Mouse (Mus musculus) adrenal gland, postnatal 14 days (tissue): Measurements from ENCODE around the gene Pom121. TPM values are rescaled to one million over a fixed set of nuclear protein-coding genes. Genes with fewer than 3 reads are reported as not detected.
"Not testable (repeated sequence)": the region's sequence is repeated elsewhere in the genome, so short reads cannot be mapped to it uniquely, and the experiment has no call there.

ENCODE experiments used
- DNase-seq: peaks from one replicate; pipeline ENCODE4 v3.0.0; 2021; ENCODE audit warnings: mixed read lengths
- microRNA-seq, 2 experiments: library from miRNA; unstranded; fragments of <30 nt; microRNA quantifications; one replicate each; pipeline ENCODE4 v1.2.0; 2021
- total RNA-seq: library from RNA; stranded (reverse); gene quantifications from 2 replicates; pipeline ENCODE4 v1.2.3, GENCODE M21; 2021

Pom121 gene
- total RNA-seq, 1 experiment from 2014 or later: 26.0 TPM

DNA sequence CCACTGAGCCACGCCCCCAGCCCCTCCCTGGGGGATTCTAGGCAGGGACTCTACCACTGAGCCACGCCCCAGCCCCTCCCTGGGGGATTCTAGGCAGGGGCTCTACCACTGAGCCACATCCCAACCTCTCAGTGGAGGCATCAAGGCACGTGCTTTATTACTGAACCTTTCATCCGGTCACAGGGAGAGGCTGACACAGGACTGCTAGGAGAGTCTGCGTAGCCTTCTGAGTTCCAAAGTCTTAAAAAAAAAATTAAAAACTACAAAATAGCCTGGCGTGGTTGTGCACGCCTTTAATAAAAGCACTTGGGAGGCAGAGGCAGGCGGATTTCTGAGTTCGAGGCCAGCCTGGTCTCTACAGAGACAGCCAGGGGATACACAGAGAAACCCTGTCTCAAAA, 25.1 kb downstream of the Pom121 start:
- DNase-seq: not testable (repeated sequence)

- peak; percentile 53 for DNase-seq
These were observed 26.0 kb downstream of the Pom121 start for GRCm38 (mm10) chr5:135368312-135368711.

DNA sequence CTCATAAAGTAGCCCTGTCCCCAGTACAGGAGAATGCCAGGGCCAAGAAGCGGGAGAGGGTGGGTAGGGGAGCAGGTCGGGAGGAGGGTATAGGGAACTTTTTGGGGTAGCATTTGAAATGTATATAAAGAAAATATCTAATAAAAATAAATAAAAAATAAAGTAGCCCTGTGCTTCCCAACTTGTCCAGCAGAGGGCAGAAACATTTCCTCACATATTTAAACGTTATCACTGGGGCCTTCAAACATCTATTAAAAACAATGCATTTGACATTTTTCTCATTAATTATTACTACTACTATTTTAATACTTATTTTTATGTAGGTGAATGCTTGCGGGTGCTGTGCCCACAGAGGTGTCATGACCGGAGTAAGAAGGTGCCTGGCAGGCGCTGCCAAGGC, 26.5 kb downstream of the Pom121 start:
- DNase-seq: no peak

GRCm38 (mm10) chr5:135363540-135363939, 30.8 kb downstream of the Pom121 start:
- DNase-seq: peak; percentile 51

- no peak for DNase-seq
These were observed 31.8 kb downstream of the Pom121 start for GRCm38 (mm10) chr5:135362572-135362971.

- peak; percentile 56 for DNase-seq
These were observed 34.6 kb downstream of the Pom121 start for GRCm38 (mm10) chr5:135359772-135360171.

DNA sequence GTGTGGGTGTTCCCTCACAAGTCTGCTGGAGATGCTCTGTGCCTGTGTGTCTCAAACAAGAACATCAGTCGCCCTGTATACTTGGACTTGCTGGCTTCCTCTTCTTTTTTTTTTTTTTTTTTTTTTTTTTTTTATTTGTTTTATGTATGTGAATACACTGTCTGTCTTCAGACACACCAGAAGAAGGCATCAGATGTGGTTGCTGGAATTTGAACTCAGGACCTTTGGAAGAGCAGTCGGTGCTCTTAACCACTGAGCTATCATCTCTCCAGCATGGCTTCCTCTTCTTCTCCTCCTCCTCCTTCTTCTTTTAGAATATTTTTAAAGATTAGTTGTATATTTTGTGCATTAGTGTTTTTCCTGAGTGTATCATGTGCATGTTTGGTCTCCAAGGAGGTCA, 36.8 kb downstream of the Pom121 start:
- DNase-seq: no peak

GRCm38 (mm10) chr5:135356090-135356489, 38.3 kb downstream of the Pom121 start:
- DNase-seq: no peak

DNA sequence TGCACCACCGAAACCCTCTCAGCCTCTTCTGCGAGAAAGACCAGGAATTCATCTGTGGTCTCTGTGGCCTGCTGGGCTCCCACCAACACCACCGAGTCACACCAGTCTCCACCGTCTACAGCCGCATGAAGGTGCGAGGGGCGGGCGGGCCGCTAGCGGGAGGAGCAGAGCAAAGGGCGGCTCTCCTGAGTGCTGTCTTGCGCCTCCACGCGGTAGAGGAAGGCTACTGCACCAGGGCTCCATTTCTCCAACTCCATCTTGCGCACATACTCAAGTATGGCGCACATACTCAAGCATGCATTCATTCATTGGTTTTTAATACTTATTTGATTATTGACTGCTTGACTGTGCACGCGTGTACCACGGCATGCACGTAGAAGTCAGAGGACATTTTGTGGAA, 40.8 kb downstream of the Pom121 start:
- peak; percentile 47 for DNase-seq

DNA sequence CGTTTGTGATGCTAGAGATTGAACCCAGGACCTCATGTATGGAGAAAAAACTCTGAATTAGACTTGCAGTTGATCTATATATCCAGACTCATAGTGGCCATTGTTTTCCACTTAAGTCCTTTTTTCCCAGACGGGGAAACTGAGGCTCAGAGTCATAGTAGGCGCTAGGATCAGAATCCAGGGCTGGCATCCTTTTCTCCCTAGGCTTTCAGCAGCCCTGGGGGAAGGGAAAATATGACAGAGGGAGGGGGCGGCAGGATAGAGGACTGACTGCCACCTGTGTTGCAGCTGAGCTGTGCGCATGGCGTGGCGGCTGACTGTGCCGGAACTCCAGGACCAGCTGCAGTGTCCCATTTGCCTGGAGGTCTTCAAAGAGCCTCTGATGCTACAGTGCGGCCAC, 41.4 kb downstream of the Pom121 start, which contains the start of gene Trim50:
Trim50 (plus strand) TSS at position 301 of the 400 bp plus-strand sequence.
- no peak for DNase-seq

DNA sequence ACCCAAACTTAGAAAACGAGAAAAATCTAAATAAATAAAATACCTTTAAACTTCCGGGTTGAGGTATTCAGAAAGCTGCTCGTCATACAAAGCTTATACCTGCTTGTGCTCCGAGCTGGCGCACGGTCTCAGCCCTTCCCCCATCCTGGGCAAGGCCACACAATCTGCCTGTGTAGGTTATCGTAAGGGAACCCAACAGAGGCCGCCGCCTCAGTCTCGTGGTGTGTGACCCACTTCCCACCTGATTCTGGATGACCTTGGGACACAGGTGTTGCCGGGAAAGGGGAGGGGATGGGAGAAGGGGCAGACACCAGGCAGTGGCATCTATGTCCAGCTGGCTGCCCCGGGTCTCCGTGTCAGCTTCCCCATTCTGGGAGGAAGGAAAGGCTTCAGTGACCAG, 42.7 kb downstream of the Pom121 start:
- no peak for DNase-seq

DNA sequence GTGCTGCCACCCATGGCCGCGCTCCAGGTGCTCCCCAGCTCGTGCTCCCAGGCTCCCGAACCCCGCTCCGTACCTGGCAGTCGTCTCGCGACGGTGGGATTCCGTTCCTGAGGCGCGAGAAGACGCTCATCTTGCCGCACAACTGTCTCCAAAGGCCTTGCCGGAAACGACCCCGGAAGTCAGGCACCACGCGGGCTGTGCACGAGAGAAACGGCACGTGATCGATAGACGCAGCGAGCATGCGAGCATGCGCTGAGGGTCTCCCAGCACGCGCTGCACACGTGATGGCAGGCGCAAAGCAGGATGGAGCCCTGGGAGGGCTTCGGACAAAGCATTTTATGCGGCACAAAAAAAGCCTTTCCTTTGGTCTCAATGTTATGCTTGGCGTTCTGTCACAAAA, 44.5 kb downstream of the Pom121 start, which contains the start of gene Fkbp6:
Fkbp6 (minus strand) TSS at position 183 of the 400 bp plus-strand sequence.
- DNase-seq: no peak

- DNase-seq: no peak
These were observed 46.8 kb downstream of the Pom121 start for GRCm38 (mm10) chr5:135347511-135348011.

GRCm38 (mm10) chr5:135346430-135346829, 47.9 kb downstream of the Pom121 start:
- DNase-seq: no peak

GRCm38 (mm10) chr5:135345989-135346388, 48.4 kb downstream of the Pom121 start:
- no peak for DNase-seq

GRCm38 (mm10) chr5:135337575-135337974, 56.8 kb downstream of the Pom121 start:
- peak; percentile 60 for DNase-seq

GRCm38 (mm10) chr5:135331161-135331560, 63.2 kb downstream of the Pom121 start:
- peak; percentile 16 for DNase-seq

- no peak for DNase-seq
These were observed 64.1 kb downstream of the Pom121 start for GRCm38 (mm10) chr5:135330201-135330600.

DNA sequence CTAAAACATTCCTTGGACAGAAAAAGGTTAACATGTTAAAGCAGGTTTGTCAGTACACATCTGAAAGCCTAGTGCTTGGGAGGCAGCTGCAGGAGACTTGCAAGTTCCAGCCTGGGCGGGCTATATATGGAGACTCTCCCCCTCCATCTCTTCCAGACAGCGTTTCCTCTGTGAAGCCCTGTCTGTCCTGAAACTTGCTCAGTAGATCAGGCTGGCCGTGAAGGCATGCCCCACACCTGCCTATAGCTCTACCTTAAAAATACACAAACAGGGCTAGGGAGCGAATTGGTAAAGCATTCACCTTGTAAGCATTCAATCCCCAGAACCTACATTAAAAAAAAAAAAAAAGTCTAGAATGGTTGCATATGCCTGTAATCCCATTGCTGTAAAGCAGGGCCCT, 64.9 kb downstream of the Pom121 start:
- no peak for DNase-seq

Small RNA genes lying within 50 kb of the gene (microRNA-seq; reads per million reads assigned to microRNA genes)
- gene Mir7033: 0 to 1.1 reads per million in 2 experiments

Other genes with a start within 250 kb of the Pom121 start
- 26.5 and 26.6 TPM in 2 replicates for gene Tbl2, start 244.9 kb downstream of the Pom121 start, total RNA-seq
- gene Bcl7b, start 226.3 kb downstream of the Pom121 start, total RNA-seq: 53.3 and 57.9 TPM in 2 replicates
- gene Baz1b, start 207.3 kb downstream of the Pom121 start, total RNA-seq: 84.6 and 87.4 TPM in 2 replicates
- 2.7 and 3.0 TPM in 2 replicates for gene Fzd9, start 143.3 kb downstream of the Pom121 start, total RNA-seq
- not detected in 2 replicates for gene Fkbp6, start 44.5 kb downstream of the Pom121 start, total RNA-seq
- gene Trim50, start 41.3 kb downstream of the Pom121 start, total RNA-seq: not detected in 2 replicates
- 15.7 and 22.7 TPM in 2 replicates for gene Nsun5, start 24.6 kb downstream of the Pom121 start, total RNA-seq
- 31.1 and 38.5 TPM in 2 replicates for gene Hip1, start 150.6 kb upstream of the Pom121 start, total RNA-seq
- not detected in 2 replicates for gene Ccl26, start 169.0 kb upstream of the Pom121 start, total RNA-seq
- 1.6 and 3.1 TPM in 2 replicates for gene Ccl24, start 178.5 kb upstream of the Pom121 start, total RNA-seq
- 34.2 and 34.8 TPM in 2 replicates for gene Rhbdd2, start 238.1 kb upstream of the Pom121 start, total RNA-seq